ENCODE assay signal across 15 mouse cellular contexts in genomic region chr4:104204047-104204446, GRCm38 (mm10).
DNase-seq lines count a peak whose midpoint lies in the region; ATAC-seq lines count a peak whose summit lies in the region.
"Had no signal": no experiment of that assay in that cellular context is flagged by ENCODE, and none has a peak within 500 bp of the region (broad histone marks: within the 10 kb centered on the region; RNA-seq: fewer than 3 reads in every experiment).

No protein-coding gene starts in this region.

- ATAC-seq in megakaryocyte-erythroid progenitor cell, adult 5-6 weeks (replicated peaks; ENCODE audit: low FRiP score, low TSS enrichment, poor library complexity, severe bottlenecking) = no peak
- ATAC-seq: forebrain, embryonic 13.5 days had no signal

- peak; percentile 20 for DNase-seq in heart, adult 8-10 months (ENCODE audit: low spot score)
- DNase-seq in heart, postnatal 4 days = no peak
- peak; percentile 15 for DNase-seq in ZHBTc4 (ENCODE audit: low read depth, low spot score)
- DNase-seq in cerebellum, adult 8-10 months = peak; percentile 23
- DNase-seq in retina, adult 2 months (ENCODE audit: low read depth, low spot score) = peak; percentile 6
- DNase-seq in adrenal gland, adult 2 months = no peak
- DNase-seq: adrenal gland, adult 8-10 months; gastrocnemius, postnatal 36 days; heart, postnatal 10 days; liver, embryonic 13.5 days; lung, embryonic 14.5 days; lung, postnatal 4 days; right cerebral cortex, postnatal 4 days had no signal

Comparison
In these comparisons a context has a peak if more than half of its experiments do, and no peak if none do; other contexts are left out.
1. DNase-seq: peak in heart, adult 8-10 months (single experiment), ZHBTc4 (single experiment), cerebellum, adult 8-10 months (single experiment) and retina, adult 2 months (single experiment); none in heart, postnatal 4 days (single experiment) and adrenal gland, adult 2 months (single experiment).